Mouse (Mus musculus): ENCODE data around the gene Gm20388. TPM values are rescaled to one million over a fixed set of nuclear protein-coding genes. Genes with fewer than 3 reads are reported as not detected.

Gene Gm20388
- polyA plus RNA-seq, 1 experiment from 2014 or later = not detected

GRCm38 (mm10) chr8:120072259-120072658 is 161.6 kb downstream of the Gm20388 start:
- Histone ChIP-seq H3K27me3 (ENCODE audit: control insufficient read depth, insufficient read depth, low read length) (no peaks in the 10 kb centered on the region), H3K4me1 (replicated peaks; ENCODE audit: control insufficient read depth, insufficient read depth) (0 out of 2 replicates have a peak, but pooled peaks cover 4% of the 10 kb centered on the region), H3K9me3 (ENCODE audit: control insufficient read depth, low read length) (no peaks in the 10 kb centered on the region), H3K9ac (ENCODE audit: low read length) (peak overlapping the region; percentile 27; the same call in 1 of the 2 replicates), H3K27ac (replicated peaks) (peak overlapping the region; percentile 30; the same call in 1 of the 2 replicates), H3K4me2 (replicated peaks; ENCODE audit: low read depth) (no peak overlapping the region), H3K4me3 (ENCODE audit: low read depth, low read length) (no peak overlapping the region), H3K36me3 (ENCODE audit: control insufficient read depth, insufficient read depth, low read length) (no peaks in the 10 kb centered on the region)
- ATAC-seq (ENCODE audit: low FRiP score, low TSS enrichment) (0 out of 2 replicates have a peak, but pooled peaks have one; percentile 8), DNase-seq (ENCODE audit: low spot score) (peak; percentile 37)
- 46% methylated on average over 9 of the region's 9 CpGs for WGBS
- TF ChIP-seq CTCF (IDR thresholded peaks at IDR 0.05; ENCODE audit: low read depth) (no peak), EP300 (optimal IDR thresholded peaks at IDR 0.05) (no peak)

DNA sequence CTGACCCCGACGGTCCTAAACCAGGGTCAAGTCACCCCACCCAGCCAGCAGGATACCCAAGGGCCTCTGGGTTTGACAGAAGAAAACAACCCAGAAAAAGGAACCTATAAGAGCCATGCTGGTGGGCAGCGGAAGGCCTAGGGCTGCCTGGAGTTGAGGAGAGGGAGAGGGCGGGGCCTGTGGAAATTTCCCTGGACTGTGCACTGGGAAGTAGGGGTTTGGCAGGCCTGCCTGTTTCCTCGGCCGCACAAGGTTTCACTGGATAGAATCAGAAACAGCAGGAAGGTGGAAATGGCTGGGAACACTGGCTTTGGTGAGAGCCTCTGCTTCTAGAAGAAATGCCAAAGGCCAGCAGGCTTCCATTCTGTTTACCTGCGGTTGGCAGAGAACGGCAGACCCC is 162.2 kb downstream of the Gm20388 start:
- no peaks in the 10 kb centered on the region for H3K27me3 ChIP-seq (ENCODE audit: control insufficient read depth, insufficient read depth, low read length)
- TF ChIP-seq CTCF (IDR thresholded peaks at IDR 0.05; ENCODE audit: low read depth) (no peak), EP300 (optimal IDR thresholded peaks at IDR 0.05) (no peak)
- ATAC-seq (ENCODE audit: low FRiP score, low TSS enrichment) = no peak
- H3K9ac ChIP-seq (ENCODE audit: low read length) = peak overlapping the region; percentile 27; the same call in 1 of the 2 replicates
- DNase-seq (ENCODE audit: low spot score) = peak; percentile 32
- no peak overlapping the region for H3K4me3 ChIP-seq (ENCODE audit: low read depth, low read length)
- WGBS = 67% methylated on average over 8 of the region's 8 CpGs
- no peaks in the 10 kb centered on the region for H3K9me3 ChIP-seq (ENCODE audit: control insufficient read depth, low read length)
- H3K27ac ChIP-seq (replicated peaks) = peak overlapping the region; percentile 30; the same call in 1 of the 2 replicates
- H3K4me1 ChIP-seq (replicated peaks; ENCODE audit: control insufficient read depth, insufficient read depth) = 0 out of 2 replicates have a peak, but pooled peaks cover 4% of the 10 kb centered on the region
- no peak overlapping the region for H3K4me2 ChIP-seq (replicated peaks; ENCODE audit: low read depth)
- H3K36me3 ChIP-seq (ENCODE audit: control insufficient read depth, insufficient read depth, low read length) = no peaks in the 10 kb centered on the region

GRCm38 (mm10) chr8:120074516-120074915 is 163.9 kb downstream of the Gm20388 start:
- H3K36me3 ChIP-seq (ENCODE audit: control insufficient read depth, insufficient read depth, low read length) = no peaks in the 10 kb centered on the region
- 0 out of 2 replicates have a peak, but pooled peaks cover 4% of the 10 kb centered on the region for H3K4me1 ChIP-seq (replicated peaks; ENCODE audit: control insufficient read depth, insufficient read depth)
- no peaks in the 10 kb centered on the region for H3K27me3 ChIP-seq (ENCODE audit: control insufficient read depth, insufficient read depth, low read length)
- no peak overlapping the region for H3K4me2 ChIP-seq (replicated peaks; ENCODE audit: low read depth)
- H3K27ac ChIP-seq (replicated peaks) = no peak overlapping the region
- 68% methylated on average over 6 of the region's 6 CpGs for WGBS
- TF ChIP-seq EP300 (optimal IDR thresholded peaks at IDR 0.05) (no peak), CTCF (IDR thresholded peaks at IDR 0.05; ENCODE audit: low read depth) (peak; percentile 40)
- ATAC-seq (ENCODE audit: low FRiP score, low TSS enrichment) = no peak
- H3K9me3 ChIP-seq (ENCODE audit: control insufficient read depth, low read length) = no peaks in the 10 kb centered on the region
- H3K9ac ChIP-seq (ENCODE audit: low read length) = no peak overlapping the region
- H3K4me3 ChIP-seq (ENCODE audit: low read depth, low read length) = no peak overlapping the region
- no peak for DNase-seq (ENCODE audit: low spot score)

DNA sequence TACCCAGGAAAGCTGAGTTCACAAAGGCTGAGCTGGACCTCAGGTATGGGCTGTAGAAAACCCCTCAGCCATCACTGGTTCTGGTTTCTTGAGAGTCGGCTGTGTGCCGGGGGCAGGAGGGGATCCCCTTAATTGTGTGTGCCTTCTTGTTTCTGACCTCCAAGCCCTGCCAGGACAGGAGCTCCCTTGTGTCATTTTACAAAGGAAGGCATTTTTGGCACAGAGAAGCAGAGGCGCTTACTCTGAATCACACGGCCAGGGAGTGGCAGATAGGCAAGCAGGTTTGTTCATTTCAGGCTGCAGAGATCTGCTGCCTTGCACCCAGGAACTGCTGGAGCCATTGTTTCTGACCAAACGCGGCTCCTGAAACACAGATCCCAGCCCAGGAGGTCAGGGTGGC is 164.7 kb downstream of the Gm20388 start:
- Histone ChIP-seq H3K9ac (ENCODE audit: low read length) (peak overlapping the region; percentile 41; the same call in 1 of the 2 replicates), H3K4me1 (replicated peaks; ENCODE audit: control insufficient read depth, insufficient read depth) (0 out of 2 replicates have a peak, but pooled peaks cover 4% of the 10 kb centered on the region), H3K9me3 (ENCODE audit: control insufficient read depth, low read length) (no peaks in the 10 kb centered on the region), H3K27ac (replicated peaks) (peak overlapping the region; percentile 78), H3K36me3 (ENCODE audit: control insufficient read depth, insufficient read depth, low read length) (no peaks in the 10 kb centered on the region), H3K27me3 (ENCODE audit: control insufficient read depth, insufficient read depth, low read length) (no peaks in the 10 kb centered on the region), H3K4me3 (ENCODE audit: low read depth, low read length) (no peak overlapping the region), H3K4me2 (replicated peaks; ENCODE audit: low read depth) (no peak overlapping the region)
- ATAC-seq (ENCODE audit: low FRiP score, low TSS enrichment) (no peak), DNase-seq (ENCODE audit: low spot score) (peak; percentile 35)
- 44% methylated on average over 6 of the region's 6 CpGs for WGBS
- TF ChIP-seq EP300 (optimal IDR thresholded peaks at IDR 0.05) (no peak), CTCF (IDR thresholded peaks at IDR 0.05; ENCODE audit: low read depth) (no peak)

DNA sequence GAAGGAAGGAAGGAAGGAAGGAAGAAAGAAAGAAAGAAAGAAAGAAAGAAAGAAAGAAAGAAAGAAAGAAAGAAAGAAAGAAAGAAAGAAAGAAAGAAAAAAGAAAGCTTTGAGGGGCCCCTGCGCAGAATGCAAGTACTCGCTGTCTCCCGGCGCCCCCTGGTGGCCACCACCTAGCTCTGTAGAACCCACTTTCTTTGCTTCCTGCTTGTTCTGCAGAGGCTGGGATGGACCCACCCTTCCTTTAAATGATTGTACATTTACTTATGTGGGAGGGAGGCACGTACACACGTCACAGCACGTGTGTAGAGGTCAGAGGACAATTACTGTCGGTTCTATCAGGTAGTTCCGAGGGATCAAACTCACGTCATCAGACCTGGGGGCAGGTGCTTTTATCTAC is 167.4 kb downstream of the Gm20388 start:
- DNase-seq (ENCODE audit: low spot score) = peak; percentile 87

DNA sequence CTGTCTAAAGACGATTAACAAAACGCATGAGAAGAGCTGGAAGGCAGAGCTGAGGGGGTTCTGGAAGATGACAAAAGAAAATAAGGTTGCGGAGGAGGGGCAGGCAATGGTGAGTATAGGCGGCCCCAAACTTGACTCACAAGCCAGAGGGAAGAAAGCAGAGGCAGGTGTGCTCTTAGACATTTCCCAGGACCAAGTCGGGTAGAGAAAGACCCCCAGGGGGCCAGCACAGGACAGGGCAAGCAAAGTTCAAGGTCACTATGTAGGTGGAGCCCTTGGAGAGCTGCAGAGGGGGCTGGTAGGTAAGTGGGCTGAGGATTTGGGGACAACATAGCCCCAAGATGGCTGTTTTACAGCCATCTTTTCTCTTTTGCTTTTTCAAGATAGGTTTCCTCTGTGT is 168.7 kb downstream of the Gm20388 start:
- no peaks in the 10 kb centered on the region for H3K27me3 ChIP-seq (ENCODE audit: control insufficient read depth, insufficient read depth, low read length)
- H3K36me3 ChIP-seq (ENCODE audit: control insufficient read depth, insufficient read depth, low read length) = peaks cover 15% of the 10 kb centered on the region
- TF ChIP-seq CTCF (IDR thresholded peaks at IDR 0.05; ENCODE audit: low read depth) = no peak
- TF ChIP-seq EP300 (optimal IDR thresholded peaks at IDR 0.05) = no peak
- no peak overlapping the region for H3K9ac ChIP-seq (ENCODE audit: low read length)
- ATAC-seq (ENCODE audit: low FRiP score, low TSS enrichment) = no peak
- WGBS = 57% methylated on average over 5 of the region's 5 CpGs
- H3K4me2 ChIP-seq (replicated peaks; ENCODE audit: low read depth) = no peak overlapping the region
- H3K4me1 ChIP-seq (replicated peaks; ENCODE audit: control insufficient read depth, insufficient read depth) = no peaks in the 10 kb centered on the region
- no peak overlapping the region for H3K27ac ChIP-seq (replicated peaks)
- no peak for DNase-seq (ENCODE audit: low spot score)
- H3K9me3 ChIP-seq (ENCODE audit: control insufficient read depth, low read length) = no peaks in the 10 kb centered on the region
- no peak overlapping the region for H3K4me3 ChIP-seq (ENCODE audit: low read depth, low read length)

More for the DNA sequence above, 167.4 kb downstream of the Gm20388 start:
- no peaks in the 10 kb centered on the region for H3K27me3 ChIP-seq (ENCODE audit: control insufficient read depth, insufficient read depth, low read length)
- peak; percentile 84 for ATAC-seq (ENCODE audit: low FRiP score, low TSS enrichment)
- no peaks in the 10 kb centered on the region for H3K9me3 ChIP-seq (ENCODE audit: control insufficient read depth, low read length)
- no peak overlapping the region; the same call in 1 of the 2 replicates for H3K9ac ChIP-seq (ENCODE audit: low read length)
- no peak overlapping the region for H3K27ac ChIP-seq (replicated peaks)
- no peak overlapping the region for H3K4me3 ChIP-seq (ENCODE audit: low read depth, low read length)
- TF ChIP-seq EP300 (optimal IDR thresholded peaks at IDR 0.05) = no peak
- peak; percentile 84 for TF ChIP-seq CTCF (IDR thresholded peaks at IDR 0.05; ENCODE audit: low read depth)
- H3K4me1 ChIP-seq (replicated peaks; ENCODE audit: control insufficient read depth, insufficient read depth) = no peaks in the 10 kb centered on the region
- 9% methylated on average over 10 of the region's 10 CpGs for WGBS
- H3K36me3 ChIP-seq (ENCODE audit: control insufficient read depth, insufficient read depth, low read length) = peaks cover 14% of the 10 kb centered on the region
- H3K4me2 ChIP-seq (replicated peaks; ENCODE audit: low read depth) = no peak overlapping the region
